Mouse (Mus musculus) spleen, postnatal 36 days (tissue): ENCODE measurements at regions not wholly inside any gene's neighbourhood (a gene's known extent, or its start where the extent isn't known, plus 50 kb on each side); places are given as distances from the start of the nearest gene placed in this dataset.
"Not testable (repeated sequence)": the region's sequence is repeated elsewhere in the genome, so short reads cannot be mapped to it uniquely, and the experiment has no call there.

Experiments
- DNase-seq, 2 experiments: peaks; one replicate each; pipeline ENCODE4 v3.0.0; 2022; ENCODE audit warnings: low spot score in 2 of 2, mixed read lengths in 1 of 2

- DNase-seq, result not testable (repeated sequence)
Measured at GRCm38 (mm10) chr14:53030227-53030626, 534.7 kb upstream of the Olfr1507 start.

- not testable (repeated sequence) for DNase-seq
Measured at GRCm38 (mm10) chr14:53026958-53027357, 531.4 kb upstream of the Olfr1507 start.

GRCm38 (mm10) chr14:53020152-53020551 is 524.6 kb upstream of the Olfr1507 start:
- not testable (repeated sequence) for DNase-seq

GRCm38 (mm10) chr14:53007741-53008140 is 512.2 kb upstream of the Olfr1507 start:
- not testable (repeated sequence) for DNase-seq

- DNase-seq, result not testable (repeated sequence)
Measured at GRCm38 (mm10) chr14:53007323-53007722, 511.8 kb upstream of the Olfr1507 start.

GRCm38 (mm10) chr14:53001289-53001688 is 505.7 kb upstream of the Olfr1507 start:
- not testable (repeated sequence) for DNase-seq

GRCm38 (mm10) chr14:52992106-52992760 is 496.7 kb upstream of the Olfr1507 start:
- DNase-seq, result not testable (repeated sequence)

GRCm38 (mm10) chr14:52991328-52991665 is 495.7 kb upstream of the Olfr1507 start:
- DNase-seq, result not testable (repeated sequence)

GRCm38 (mm10) chr14:52990569-52991327 is 495.2 kb upstream of the Olfr1507 start:
- DNase-seq, result not testable (repeated sequence)

GRCm38 (mm10) chr14:52989940-52990339 is 494.4 kb upstream of the Olfr1507 start:
- DNase-seq, result not testable (repeated sequence)

- DNase-seq, result not testable (repeated sequence)
Measured at GRCm38 (mm10) chr14:52988563-52988962, 493.0 kb upstream of the Olfr1507 start.

GRCm38 (mm10) chr14:52972207-52973003 is 476.9 kb upstream of the Olfr1507 start:
- not testable (repeated sequence) for DNase-seq

- not testable (repeated sequence) for DNase-seq
Measured at GRCm38 (mm10) chr14:52962110-52962509, 466.6 kb upstream of the Olfr1507 start.

GRCm38 (mm10) chr14:52956515-52956914 is 461.0 kb upstream of the Olfr1507 start:
- peak in 1 of 2 experiments; percentile 0 for DNase-seq

- not testable (repeated sequence) for DNase-seq
Measured at GRCm38 (mm10) chr14:52944925-52945324, 449.4 kb upstream of the Olfr1507 start.

GRCm38 (mm10) chr14:52942438-52942837 is 446.9 kb upstream of the Olfr1507 start:
- not testable (repeated sequence) for DNase-seq

GRCm38 (mm10) chr14:52941747-52942146 is 446.2 kb upstream of the Olfr1507 start:
- not testable (repeated sequence) for DNase-seq

- not testable (repeated sequence) for DNase-seq
Measured at GRCm38 (mm10) chr14:52920138-52920537, 424.6 kb upstream of the Olfr1507 start.

- not testable (repeated sequence) for DNase-seq
Measured at GRCm38 (mm10) chr14:52913814-52914213, 418.3 kb upstream of the Olfr1507 start.

GRCm38 (mm10) chr14:52899629-52900028 is 404.1 kb upstream of the Olfr1507 start:
- DNase-seq, result not testable (repeated sequence)

- not testable (repeated sequence) for DNase-seq
Measured at GRCm38 (mm10) chr14:52898310-52898709, 402.8 kb upstream of the Olfr1507 start.

- not testable (repeated sequence) for DNase-seq
Measured at GRCm38 (mm10) chr14:52879978-52880377, 384.4 kb upstream of the Olfr1507 start.
